Mouse (Mus musculus): ENCODE measurements at regions not wholly inside any gene's neighbourhood (a gene's known extent, or its start where the extent isn't known, plus 50 kb on each side); places are given as distances from the start of the nearest gene placed in this dataset.
"Not testable (repeated sequence)": the region's sequence is repeated elsewhere in the genome, so short reads cannot be mapped to it uniquely, and the experiment has no call there.

DNA sequence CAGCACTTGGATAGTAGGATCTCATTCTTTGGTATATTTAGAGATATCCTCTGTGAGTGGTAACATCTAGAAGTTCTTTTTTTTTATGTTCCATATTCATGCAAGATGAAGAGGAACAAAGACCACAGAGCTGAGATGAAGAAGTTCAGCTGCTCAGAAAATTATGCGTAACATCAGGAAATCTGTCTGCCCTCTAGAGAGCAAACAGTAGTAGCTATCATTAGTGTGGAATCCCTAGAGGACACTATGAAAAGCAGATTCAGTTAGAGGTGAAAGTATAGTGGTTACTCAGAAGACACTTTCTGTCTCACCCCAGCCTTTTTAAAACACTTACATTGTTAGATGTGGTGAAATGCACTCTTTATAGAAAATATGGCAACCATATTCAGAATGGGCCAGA, 1214.9 kb upstream of the Tacstd2 start:
- H3K9ac ChIP-seq (replicated peaks; ENCODE audit: low read depth), result no peak overlapping the region
- ATAC-seq, result no peak
- TF ChIP-seq EP300 (IDR thresholded peaks at IDR 0.05), result no peak
- no peaks in the 10 kb centered on the region for H3K27me3 ChIP-seq (replicated peaks; ENCODE audit: insufficient read depth, low read length)
- H3K4me2 ChIP-seq (replicated peaks; ENCODE audit: low read depth, low read length), result no peak overlapping the region
- no peak overlapping the region for H3K4me3 ChIP-seq (ENCODE audit: low read depth, low read length)
- H3K4me1 ChIP-seq (ENCODE audit: insufficient read depth, low read depth, low read length), result no peaks in the 10 kb centered on the region
- no peaks in the 10 kb centered on the region for H3K9me3 ChIP-seq (ENCODE audit: low read length)
- H3K27ac ChIP-seq (ENCODE audit: low read length), result no peak overlapping the region
- H3K36me3 ChIP-seq (ENCODE audit: insufficient read depth, low read length), result no peaks in the 10 kb centered on the region
- 93% methylated on average over 1 of the region's 1 CpGs for WGBS
- no peak for DNase-seq (ENCODE audit: low spot score)

DNA sequence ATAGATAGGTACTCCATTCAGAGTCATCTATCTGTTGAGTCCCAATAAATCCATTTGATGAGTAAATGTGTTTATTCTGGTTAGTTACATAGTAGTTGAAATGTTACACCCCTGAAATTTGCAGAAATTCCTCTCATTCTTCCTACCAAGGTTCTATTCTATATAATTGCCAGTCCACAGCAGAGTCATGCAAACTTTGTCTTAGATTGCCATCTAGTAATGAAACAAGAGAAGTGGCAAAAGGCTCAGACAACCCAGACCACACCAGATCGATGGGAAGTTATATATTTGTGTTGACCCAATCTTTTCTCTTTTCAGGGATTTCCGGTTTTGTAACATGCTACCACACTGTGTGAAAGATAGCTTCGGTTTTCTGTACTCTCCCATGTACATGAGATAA, 1214.1 kb upstream of the Tacstd2 start:
- 69% methylated on average over 3 of the region's 3 CpGs for WGBS
- H3K27ac ChIP-seq (ENCODE audit: low read length), result no peak overlapping the region
- H3K9me3 ChIP-seq (ENCODE audit: low read length), result no peaks in the 10 kb centered on the region
- ATAC-seq (no peak), DNase-seq (ENCODE audit: low spot score) (no peak)
- no peak for TF ChIP-seq EP300 (IDR thresholded peaks at IDR 0.05)
- no peak for TF ChIP-seq CTCF (IDR thresholded peaks at IDR 0.05)
- H3K27me3 ChIP-seq (replicated peaks; ENCODE audit: insufficient read depth, low read length), result no peaks in the 10 kb centered on the region
- H3K4me2 ChIP-seq (replicated peaks; ENCODE audit: low read depth, low read length), result no peak overlapping the region
- H3K9ac ChIP-seq (replicated peaks; ENCODE audit: low read depth), result no peak overlapping the region
- no peaks in the 10 kb centered on the region for H3K36me3 ChIP-seq (ENCODE audit: insufficient read depth, low read length)
- H3K4me1 ChIP-seq (ENCODE audit: insufficient read depth, low read depth, low read length), result no peaks in the 10 kb centered on the region
- H3K4me3 ChIP-seq (ENCODE audit: low read depth, low read length), result no peak overlapping the region

DNA sequence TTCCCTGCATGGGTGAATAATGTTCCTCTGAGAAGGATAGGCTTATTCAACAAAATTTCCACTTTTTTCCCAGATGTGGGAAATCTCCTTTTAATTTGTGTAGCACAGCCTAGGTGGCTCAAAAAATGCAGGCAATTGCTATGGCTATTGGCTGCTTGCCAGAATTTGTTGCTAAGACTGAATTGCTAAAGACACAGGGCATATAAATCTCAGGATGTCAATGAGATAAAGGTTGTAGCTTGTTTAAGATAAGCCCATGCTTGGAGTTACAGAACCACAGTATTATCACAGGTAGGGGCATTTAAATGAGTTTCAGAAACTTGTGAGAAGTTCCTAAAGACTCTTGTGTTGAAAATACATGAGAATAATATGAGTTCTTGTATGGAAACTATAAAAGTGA, 1203.0 kb upstream of the Tacstd2 start:
- no peak overlapping the region for H3K4me3 ChIP-seq (ENCODE audit: low read depth, low read length)

DNA sequence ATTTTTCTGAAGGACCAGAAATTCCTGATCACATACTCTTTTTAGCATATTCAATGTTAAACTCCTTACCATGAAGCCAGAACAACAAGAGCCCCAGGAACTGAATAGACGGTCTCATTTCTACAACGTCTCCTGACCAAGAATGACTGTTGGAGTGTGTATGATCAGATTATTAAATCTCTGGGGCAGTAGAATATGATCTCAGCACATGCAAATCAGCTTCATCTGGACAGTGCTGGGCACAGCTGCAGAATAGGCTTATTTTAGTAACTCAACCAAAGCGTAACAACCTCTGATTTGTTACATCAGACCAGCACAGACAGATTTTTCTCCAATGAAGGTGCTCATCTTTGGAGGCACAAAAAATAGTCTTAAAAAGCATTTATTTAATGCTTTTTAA, 1201.1 kb upstream of the Tacstd2 start:
- ATAC-seq (no peak), DNase-seq (ENCODE audit: low spot score) (no peak)
- no peaks in the 10 kb centered on the region for H3K9me3 ChIP-seq (ENCODE audit: low read length)
- 85% methylated on average over 3 of the region's 3 CpGs for WGBS
- no peaks in the 10 kb centered on the region for H3K4me1 ChIP-seq (ENCODE audit: insufficient read depth, low read depth, low read length)
- H3K27ac ChIP-seq (ENCODE audit: low read length), result no peak overlapping the region
- H3K4me2 ChIP-seq (replicated peaks; ENCODE audit: low read depth, low read length), result no peak overlapping the region
- H3K4me3 ChIP-seq (ENCODE audit: low read depth, low read length), result no peak overlapping the region
- H3K27me3 ChIP-seq (replicated peaks; ENCODE audit: insufficient read depth, low read length), result no peaks in the 10 kb centered on the region
- no peaks in the 10 kb centered on the region for H3K36me3 ChIP-seq (ENCODE audit: insufficient read depth, low read length)
- no peak for TF ChIP-seq EP300 (IDR thresholded peaks at IDR 0.05)
- no peak for TF ChIP-seq CTCF (IDR thresholded peaks at IDR 0.05)
- no peak overlapping the region for H3K9ac ChIP-seq (replicated peaks; ENCODE audit: low read depth)

More for the DNA sequence above, 1203.0 kb upstream of the Tacstd2 start:
- no peak for TF ChIP-seq CTCF (IDR thresholded peaks at IDR 0.05)
- no peak for TF ChIP-seq EP300 (IDR thresholded peaks at IDR 0.05)
- H3K4me1 ChIP-seq (ENCODE audit: insufficient read depth, low read depth, low read length), result no peaks in the 10 kb centered on the region
- no peak overlapping the region for H3K9ac ChIP-seq (replicated peaks; ENCODE audit: low read depth)
- ATAC-seq, result no peak
- H3K27ac ChIP-seq (ENCODE audit: low read length), result no peak overlapping the region
- H3K4me2 ChIP-seq (replicated peaks; ENCODE audit: low read depth, low read length), result no peak overlapping the region
- no peaks in the 10 kb centered on the region for H3K9me3 ChIP-seq (ENCODE audit: low read length)
- DNase-seq (ENCODE audit: low spot score), result no peak
- no peaks in the 10 kb centered on the region for H3K36me3 ChIP-seq (ENCODE audit: insufficient read depth, low read length)
- no peaks in the 10 kb centered on the region for H3K27me3 ChIP-seq (replicated peaks; ENCODE audit: insufficient read depth, low read length)

DNA sequence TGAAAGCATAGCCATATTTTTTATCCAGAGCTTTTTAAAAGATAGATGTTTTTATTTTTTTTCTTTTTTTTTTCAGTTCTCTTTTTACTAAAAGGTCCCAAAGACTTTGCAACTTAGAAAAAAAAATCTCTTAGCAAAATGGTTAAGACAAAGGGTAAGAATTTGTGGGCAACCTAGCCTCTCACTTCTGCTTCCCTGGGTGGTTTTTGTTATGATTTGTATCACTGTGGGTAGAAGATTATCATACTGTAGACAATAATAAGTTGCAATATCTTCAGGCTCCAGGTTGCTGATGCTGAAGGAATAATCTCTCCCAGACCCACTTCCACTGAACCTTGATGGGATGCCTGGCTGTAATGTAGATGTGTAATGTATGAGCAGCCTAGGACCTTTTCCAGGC, 1200.5 kb upstream of the Tacstd2 start:
- no peak for TF ChIP-seq EP300 (IDR thresholded peaks at IDR 0.05)
- no peak for TF ChIP-seq CTCF (IDR thresholded peaks at IDR 0.05)
- no peak for DNase-seq (ENCODE audit: low spot score)
- Histone ChIP-seq H3K4me2 (replicated peaks; ENCODE audit: low read depth, low read length) (no peak overlapping the region), H3K27me3 (replicated peaks; ENCODE audit: insufficient read depth, low read length) (no peaks in the 10 kb centered on the region), H3K27ac (ENCODE audit: low read length) (no peak overlapping the region), H3K4me1 (ENCODE audit: insufficient read depth, low read depth, low read length) (no peaks in the 10 kb centered on the region), H3K9ac (replicated peaks; ENCODE audit: low read depth) (no peak overlapping the region), H3K9me3 (ENCODE audit: low read length) (no peaks in the 10 kb centered on the region), H3K36me3 (ENCODE audit: insufficient read depth, low read length) (no peaks in the 10 kb centered on the region), H3K4me3 (ENCODE audit: low read depth, low read length) (no peak overlapping the region)
- ATAC-seq, result no peak

DNA sequence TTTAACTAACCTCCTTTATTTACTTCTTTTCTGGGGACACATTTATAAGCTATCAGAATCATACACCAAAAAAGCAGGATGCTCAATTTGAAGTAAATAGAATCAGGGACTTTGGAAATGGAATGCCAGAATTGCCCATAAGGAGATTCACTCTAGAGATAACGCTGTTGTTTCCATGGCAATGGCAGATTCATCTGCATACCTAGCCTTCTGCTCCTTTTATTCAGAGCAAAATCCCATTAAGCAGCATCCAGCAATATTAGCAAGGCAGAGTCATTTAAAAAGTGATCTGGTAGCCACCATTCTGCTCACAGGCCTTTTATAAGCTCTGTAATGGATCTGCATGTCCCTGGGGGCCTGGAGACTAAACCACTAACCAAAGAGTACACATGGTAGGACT, 1175.5 kb upstream of the Tacstd2 start:
- not testable (repeated sequence) for H3K4me3 ChIP-seq (ENCODE audit: low read depth, low read length); H3K9me3 ChIP-seq (ENCODE audit: low read length); H3K4me2 ChIP-seq (replicated peaks; ENCODE audit: low read depth, low read length); H3K36me3 ChIP-seq (ENCODE audit: insufficient read depth, low read length); H3K4me1 ChIP-seq (ENCODE audit: insufficient read depth, low read depth, low read length); ATAC-seq; H3K9ac ChIP-seq (replicated peaks; ENCODE audit: low read depth); H3K27ac ChIP-seq (ENCODE audit: low read length); DNase-seq (ENCODE audit: low spot score); H3K27me3 ChIP-seq (replicated peaks; ENCODE audit: insufficient read depth, low read length)
- 83% methylated on average over 1 of the region's 1 CpGs for whole genome bisulfite sequencing

DNA sequence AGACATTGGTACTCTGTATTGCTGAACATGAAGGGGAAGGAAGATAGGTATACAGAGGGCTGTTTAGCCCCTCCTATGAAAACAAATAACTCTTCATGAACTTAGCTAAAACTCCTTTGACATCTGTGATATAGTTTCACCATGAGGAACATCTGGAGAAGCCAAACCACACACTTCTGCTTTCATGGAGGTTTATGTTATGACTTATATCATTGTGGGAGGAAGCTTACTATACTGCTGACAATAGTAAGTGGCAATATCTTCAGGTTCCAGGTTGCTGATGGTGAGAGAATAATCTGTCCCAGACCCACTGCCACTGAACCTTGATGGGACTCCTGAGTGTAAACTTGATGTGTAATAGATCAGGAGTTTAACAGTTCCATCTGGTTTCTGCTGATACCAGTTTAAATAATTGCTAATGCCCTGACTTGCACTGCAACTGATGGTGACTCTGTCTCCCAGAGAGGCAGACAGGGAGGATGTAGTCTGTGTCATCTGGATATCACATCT, 1168.8 kb upstream of the Tacstd2 start:
- not testable (repeated sequence) for H3K9me3 ChIP-seq (ENCODE audit: low read length); H3K36me3 ChIP-seq (ENCODE audit: insufficient read depth, low read length); H3K4me3 ChIP-seq (ENCODE audit: low read depth, low read length); H3K9ac ChIP-seq (replicated peaks; ENCODE audit: low read depth); DNase-seq (ENCODE audit: low spot score); H3K4me1 ChIP-seq (ENCODE audit: insufficient read depth, low read depth, low read length); H3K4me2 ChIP-seq (replicated peaks; ENCODE audit: low read depth, low read length); ATAC-seq; H3K27ac ChIP-seq (ENCODE audit: low read length); H3K27me3 ChIP-seq (replicated peaks; ENCODE audit: insufficient read depth, low read length)

DNA sequence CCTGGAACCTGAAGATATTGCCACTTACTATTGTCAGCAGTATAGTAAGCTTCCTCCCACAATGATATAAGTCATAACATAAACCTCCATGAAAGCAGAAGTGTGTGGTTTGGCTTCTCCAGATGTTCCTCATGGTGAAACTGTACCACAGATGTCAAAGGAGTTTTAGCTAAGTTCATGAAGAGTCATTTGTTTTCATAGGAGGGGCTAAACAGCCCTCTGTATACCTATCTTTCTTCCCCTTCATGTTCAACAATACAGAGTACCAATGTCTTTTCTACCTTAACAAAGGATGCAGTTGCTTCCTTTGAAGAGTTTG, 1145.2 kb upstream of the Tacstd2 start:
- H3K9ac ChIP-seq (replicated peaks; ENCODE audit: low read depth); ATAC-seq; H3K27ac ChIP-seq (ENCODE audit: low read length); H3K27me3 ChIP-seq (replicated peaks; ENCODE audit: insufficient read depth, low read length); H3K4me3 ChIP-seq (ENCODE audit: low read depth, low read length); H3K9me3 ChIP-seq (ENCODE audit: low read length); H3K4me2 ChIP-seq (replicated peaks; ENCODE audit: low read depth, low read length); H3K4me1 ChIP-seq (ENCODE audit: insufficient read depth, low read depth, low read length); DNase-seq (ENCODE audit: low spot score); H3K36me3 ChIP-seq (ENCODE audit: insufficient read depth, low read length): not testable (repeated sequence)
